Comparison of ENCODE assay signal across 26 mouse cellular contexts in the genomic region with DNA sequence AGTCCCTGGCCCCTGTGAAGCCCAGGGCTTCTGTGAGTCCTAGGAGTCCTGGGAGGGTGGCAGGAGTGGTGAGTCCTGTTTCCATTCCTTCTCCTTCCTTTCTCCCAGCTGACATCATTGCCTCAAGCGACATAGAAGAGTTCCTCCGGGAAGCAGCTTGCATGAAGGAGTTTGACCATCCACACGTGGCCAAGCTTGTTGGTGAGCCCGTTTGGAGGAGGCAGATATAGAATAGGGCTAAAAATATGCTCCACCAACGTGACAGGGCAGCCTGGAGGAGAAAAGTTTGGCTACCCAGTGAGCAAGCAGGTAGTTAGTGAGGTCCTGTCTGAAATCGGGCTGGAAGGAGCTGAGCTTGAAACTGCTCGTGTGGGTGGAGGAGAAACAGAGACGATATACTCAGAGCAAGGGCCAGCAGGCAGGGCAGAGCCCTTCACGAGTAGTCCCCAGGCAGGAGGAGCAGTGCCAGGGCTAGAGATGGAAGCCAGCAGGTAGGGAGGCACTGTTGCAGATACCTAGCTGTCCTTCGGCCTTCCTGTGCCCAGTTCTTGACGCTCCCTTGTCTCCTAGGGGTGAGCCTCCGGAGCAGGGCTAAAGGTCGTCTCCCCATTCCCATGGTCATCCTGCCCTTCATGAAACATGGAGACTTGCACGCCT. TPM values are rescaled to one million over a fixed set of nuclear protein-coding genes. Genes with fewer than 3 reads are reported as not detected.
DNase-seq lines count a peak whose midpoint lies in the region; ATAC-seq and TF ChIP-seq lines count a peak whose summit lies in the region.
"Had no signal": no experiment of that assay in that cellular context is flagged by ENCODE, and none has a peak within 500 bp of the region (broad histone marks: within the 10 kb centered on the region; RNA-seq: fewer than 3 reads in every experiment).

No protein-coding gene starts in this region.

- no peaks in the 10 kb centered on the region for H3K79me2 ChIP-seq in heart, adult 2 months (replicated peaks; ENCODE audit: control insufficient read depth, insufficient read depth, low read length)

- no peaks in the 10 kb centered on the region for H3K36me3 ChIP-seq in heart, embryonic 16.5 days (ENCODE audit: control insufficient read depth, insufficient read depth)
- no peaks in the 10 kb centered on the region for H3K36me3 ChIP-seq in heart, adult 2 months (ENCODE audit: control insufficient read depth, insufficient read depth, low read length)

- peak; percentile 68 for DNase-seq in cerebellum, adult 11-12 months
- DNase-seq in cerebellum, adult 8-10 months = no peak
- DNase-seq in heart, adult 11 months = no peak
- peak; percentile 47 to 58 for DNase-seq in right cerebral cortex, adult 2 months (ENCODE audit: low spot score in 2 of 2)
- DNase-seq in right cerebral cortex, postnatal 14 days = no peak
- DNase-seq in telencephalon, adult 2 months (ENCODE audit: low read depth, low spot score) = peak; percentile 87
- DNase-seq in heart, adult 2 months = no peak
- DNase-seq: adrenal gland, postnatal 14 days; gastrocnemius, postnatal 14 days; heart, postnatal 10 days; kidney, postnatal 36 days; layer of hippocampus, adult 9-11 months; liver, embryonic 13.5 days; lung, adult 2 months; lung, postnatal 14 days; thymus, adult 18-20 months; thymus, postnatal 36 days had no signal

- no peak for ATAC-seq in heart, embryonic 16.5 days (replicated peaks; ENCODE audit: extremely low read depth, insufficient read depth, low FRiP score)
- ATAC-seq: forebrain, embryonic 13.5 days; hindbrain, postnatal 0 days; intestine, embryonic 16.5 days had no signal

- no peak for TF ChIP-seq EP300 in heart, adult 2 months (IDR thresholded peaks at IDR 0.05; ENCODE audit: insufficient read depth, low read depth, low read length)

- no peak overlapping the region for H3K4me2 ChIP-seq in heart, embryonic 16.5 days (ENCODE audit: low read depth, low read length)
- H3K4me2 ChIP-seq: forebrain, embryonic 13.5 days; heart, embryonic 11.5 days; liver, embryonic 13.5 days; midbrain, embryonic 11.5 days; stomach, embryonic 15.5 days had no signal

- H3K9me3 ChIP-seq in heart, embryonic 16.5 days (replicated peaks; ENCODE audit: control insufficient read depth, low read length) = no peaks in the 10 kb centered on the region
- H3K9me3 ChIP-seq: forebrain, embryonic 13.5 days; hindbrain, embryonic 10.5 days; liver, embryonic 13.5 days; stomach, embryonic 15.5 days had no signal

- no peak for TF ChIP-seq CTCF in heart, adult 2 months (IDR thresholded peaks at IDR 0.05)

- H3K27me3 ChIP-seq in heart, embryonic 16.5 days (ENCODE audit: control insufficient read depth, insufficient read depth, low read length) = no peaks in the 10 kb centered on the region
- H3K27me3 ChIP-seq in heart, adult 2 months (ENCODE audit: control insufficient read depth, insufficient read depth, low read length) = no peaks in the 10 kb centered on the region
- H3K27me3 ChIP-seq: forebrain, embryonic 13.5 days; stomach, embryonic 15.5 days had no signal

- 59% methylated on average over 14 of the region's 14 CpGs for WGBS in heart, embryonic 16.5 days
- WGBS in heart, adult 2 months = 67% methylated on average over 14 of the region's 14 CpGs

- no peak for TF ChIP-seq POLR2A in heart, adult 2 months (IDR thresholded peaks at IDR 0.05; ENCODE audit: insufficient read depth, low read depth, low read length)

- no peak overlapping the region for H3K4me3 ChIP-seq in heart, embryonic 16.5 days (ENCODE audit: low read length)
- no peak overlapping the region for H3K4me3 ChIP-seq in heart, adult 2 months
- H3K4me3 ChIP-seq: forebrain, embryonic 13.5 days; hindbrain, embryonic 10.5 days; liver, embryonic 13.5 days; stomach, embryonic 15.5 days had no signal

- intact Hi-C loops in heart, adult 2 months (cut with DNase I) = no loop called here

- H3K9ac ChIP-seq in heart, embryonic 16.5 days (ENCODE audit: low read length) = 0 out of 2 replicates have a peak overlapping the region, but pooled peaks have one; percentile 9
- no peak overlapping the region for H3K9ac ChIP-seq in heart, adult 2 months (ENCODE audit: low read depth, low read length)
- H3K9ac ChIP-seq: forebrain, embryonic 13.5 days; liver, embryonic 13.5 days; stomach, embryonic 15.5 days had no signal

- H3K27ac ChIP-seq in heart, embryonic 16.5 days (ENCODE audit: low read length) = no peak overlapping the region
- H3K27ac ChIP-seq in heart, adult 2 months = no peak overlapping the region
- H3K27ac ChIP-seq: forebrain, embryonic 13.5 days; hindbrain, embryonic 10.5 days; hindbrain, postnatal 0 days; liver, embryonic 13.5 days; stomach, embryonic 15.5 days had no signal

- peaks cover 14% of the 10 kb centered on the region for H3K4me1 ChIP-seq in heart, embryonic 16.5 days (ENCODE audit: control insufficient read depth, insufficient read depth, low read length)
- H3K4me1 ChIP-seq in heart, adult 2 months (ENCODE audit: control insufficient read depth, insufficient read depth, low read length) = no peaks in the 10 kb centered on the region; the same call in 1 of the 2 replicates
- H3K4me1 ChIP-seq: stomach, embryonic 15.5 days had no signal

RNA-seq across cellular contexts. Expression of gene Tyro3, which starts 14.1 kb away (rescaled TPM):
- polyA plus RNA-seq in heart, embryonic 16.5 days (2015; fragmentation: Nextera tagmentation; extraction: Ambion mirVana) = 5.1 and 8.0 TPM in 2 replicates
- total RNA-seq in heart, adult 2 months (2021) = 1 to 10 TPM; 1.2 to 1.5 TPM
- polyA plus RNA-seq in heart, adult 2 months (2012; rRNA removed) = 1.6 and 2.7 TPM in 2 replicates
- total RNA-seq: megakaryocyte progenitor cell, adult 5-6 weeks had no signal

RNA-seq across cellular contexts. Expression of gene Rpap1, which starts 24.3 kb away (rescaled TPM):
- polyA plus RNA-seq in heart, embryonic 16.5 days (2015; fragmentation: Nextera tagmentation; extraction: Ambion mirVana) = 17.2 and 18.3 TPM in 2 replicates
- total RNA-seq in heart, adult 2 months (2021) = 10 to 100 TPM; 12.2 to 13.3 TPM
- polyA plus RNA-seq in heart, adult 2 months (2012; rRNA removed) = 10.5 and 12.1 TPM in 2 replicates

RNA-seq across cellular contexts. Expression of gene Ltk, which starts 51.4 kb away (rescaled TPM):
- 0.22 TPM in 1 of 2 replicates, not detected in the other for polyA plus RNA-seq in heart, embryonic 16.5 days (2015; fragmentation: Nextera tagmentation; extraction: Ambion mirVana)
- not detected for total RNA-seq in heart, adult 2 months (2021)
- 0.09 and 0.39 TPM in 2 replicates for polyA plus RNA-seq in heart, adult 2 months (2012; rRNA removed)
- total RNA-seq: gastrocnemius, postnatal 14 days; megakaryocyte progenitor cell, adult 5-6 weeks had no signal
- polyA plus RNA-seq: heart, embryonic 11.5 days; hindbrain, embryonic 10.5 days; liver, embryonic 13.5 days had no signal

Comparison
In these comparisons a context has a peak if more than half of its experiments do, and no peak if none do; other contexts are left out.
1. DNase-seq: peak in cerebellum, adult 11-12 months (single experiment), right cerebral cortex, adult 2 months (2 of 2) and telencephalon, adult 2 months (single experiment); none in cerebellum, adult 8-10 months (single experiment), heart, adult 11 months (single experiment), right cerebral cortex, postnatal 14 days (single experiment) and heart, adult 2 months (0 of 2).